Mouse (Mus musculus) MEL (cell line): ENCODE measurements around the gene Rpl13a.

Experiments
- CTCF ChIP-seq, 3 experiments: IDR thresholded peaks in 2 of 3; conservative IDR thresholded peaks in 1 of 3; 2 replicates each; pipeline ENCODE4 v1.5.1; 2011 to 2012; ENCODE audit warnings: low read length in 3 of 3, low read depth in 2 of 3, mild to moderate bottlenecking in 2 of 3, improper control_type of control experiment in 1 of 3, inconsistent platforms in 1 of 3, mixed read lengths in 1 of 3, moderate library complexity in 1 of 3; ENCODE audit not compliant: control insufficient read depth in 1 of 3, insufficient read depth in 1 of 3, poor library complexity in 1 of 3, severe bottlenecking in 1 of 3
- EP300 ChIP-seq, 2 experiments: IDR thresholded peaks; 2 replicates each; pipeline ENCODE4 v1.6.1; 2011; ENCODE audit warnings: improper control_type of control experiment in 2 of 2, low read length in 2 of 2, low read depth in 1 of 2, mild to moderate bottlenecking in 1 of 2
- GATA1 ChIP-seq: IDR thresholded peaks from 2 replicates; pipeline ENCODE4 v1.6.1; 2011; ENCODE audit warnings: low read depth, low read length, improper control_type of control experiment
- JUND ChIP-seq: IDR thresholded peaks from 2 replicates; pipeline ENCODE4 v1.6.1; 2011; ENCODE audit warnings: low read depth, mild to moderate bottlenecking, improper control_type of control experiment, low read length
- MAZ ChIP-seq: IDR thresholded peaks from 2 replicates; pipeline ENCODE4 v1.6.1; 2012; ENCODE audit warnings: low read depth, mild to moderate bottlenecking, inconsistent platforms, low read length, improper control_type of control experiment
- MEF2A ChIP-seq: IDR thresholded peaks from 2 replicates; pipeline ENCODE4 v1.6.1; 2014; ENCODE audit warnings: low read depth, mild to moderate bottlenecking, inconsistent platforms, low read length, improper control_type of control experiment; ENCODE audit not compliant: poor library complexity, insufficient replicate concordance, severe bottlenecking; ENCODE audit errors: extremely low read depth
- NELFE ChIP-seq: IDR thresholded peaks from 2 replicates; pipeline ENCODE4 v1.6.1; 2011; ENCODE audit warnings: low read depth, low read length, improper control_type of control experiment
- POLR2A ChIP-seq, 2 experiments: IDR thresholded peaks; 2 replicates each; pipeline ENCODE4 v1.6.1; 2011 to 2012; ENCODE audit warnings: low read length in 2 of 2, mild to moderate bottlenecking in 2 of 2, control low read depth in 1 of 2, improper control_type of control experiment in 1 of 2, low read depth in 1 of 2, moderate library complexity in 1 of 2; ENCODE audit not compliant: control insufficient read depth in 1 of 2, insufficient read depth in 1 of 2, poor library complexity in 1 of 2
- SMC3 ChIP-seq: IDR thresholded peaks from 2 replicates; pipeline ENCODE4 v1.6.1; 2011; ENCODE audit warnings: low read depth, low read length, improper control_type of control experiment
- USF1 ChIP-seq: IDR thresholded peaks from 2 replicates; pipeline ENCODE4 v1.6.1; 2014; ENCODE audit warnings: low read depth, mild to moderate bottlenecking, inconsistent platforms, low read length, improper control_type of control experiment, moderate library complexity

GRCm38 (mm10) chr7:45165701-45166100, 37.1 kb upstream of the Rpl13a start:
- TF ChIP-seq JUND (no peak), POLR2A (IDR thresholded peaks at IDR 0.05; ENCODE audit: control insufficient read depth in 1 of 2, insufficient read depth in 1 of 2, low read depth in 1 of 2, low read length in 2 of 2, poor library complexity in 1 of 2) (no peak), CTCF (IDR thresholded peaks at IDR 0.05 in 2 of 3, conservative IDR thresholded peaks at IDR 0.05 in 1 of 3; ENCODE audit: control insufficient read depth in 1 of 3, insufficient read depth in 1 of 3, low read depth in 2 of 3, low read length in 3 of 3, poor library complexity in 1 of 3, severe bottlenecking in 1 of 3) (no peak), EP300 (IDR thresholded peaks at IDR 0.05; ENCODE audit: low read depth in 1 of 2, low read length in 2 of 2) (no peak), USF1 (no peak), NELFE (no peak), SMC3 (no peak), MEF2A (no peak), GATA1 (no peak), MAZ (no peak)
